Mouse (Mus musculus): Measurements from ENCODE around the gene Plbd2.
"Not testable (repeated sequence)": the region's sequence is repeated elsewhere in the genome, so short reads cannot be mapped to it uniquely, and the experiment has no call there.

Gene Plbd2

DNA sequence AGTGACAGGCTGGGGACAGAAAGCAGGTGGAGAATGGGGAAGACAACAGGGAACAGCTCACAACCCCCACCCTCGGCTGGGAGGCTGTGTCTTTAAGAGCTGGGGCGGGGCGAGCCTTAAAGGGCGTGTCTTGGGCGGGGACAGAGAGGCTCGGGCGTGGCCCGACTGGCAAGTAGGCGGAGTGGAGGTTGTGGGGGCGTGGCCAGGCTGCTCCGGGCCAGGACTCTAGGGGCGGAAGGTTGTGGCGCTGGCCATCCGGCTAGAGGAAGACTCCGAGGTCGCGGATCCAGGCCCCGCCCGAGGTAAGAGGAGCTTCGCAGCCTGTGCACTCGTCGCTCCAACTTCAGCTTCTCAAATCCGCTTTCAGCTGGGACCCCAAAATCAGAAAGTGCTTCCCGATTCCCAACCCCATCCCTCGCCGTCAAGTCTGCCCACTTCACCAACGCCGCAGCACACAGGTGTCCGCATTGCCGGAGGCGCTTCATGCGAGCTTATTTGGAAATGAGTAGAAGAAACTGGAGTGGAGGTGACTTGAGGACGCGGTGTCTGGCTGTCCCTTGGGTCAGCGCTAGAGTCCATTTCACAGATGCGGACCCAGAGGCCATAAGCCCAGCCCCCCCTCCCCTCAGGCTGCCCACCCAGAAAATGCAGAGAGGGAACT, 7.7 kb upstream of the Plbd2 start, which contains the start of gene Slc8b1:
Gene Slc8b1 (plus strand): TSS at position 187 of the 661 bp plus-strand sequence.
- peak; percentile 96 to 99 for DNase-seq

DNA sequence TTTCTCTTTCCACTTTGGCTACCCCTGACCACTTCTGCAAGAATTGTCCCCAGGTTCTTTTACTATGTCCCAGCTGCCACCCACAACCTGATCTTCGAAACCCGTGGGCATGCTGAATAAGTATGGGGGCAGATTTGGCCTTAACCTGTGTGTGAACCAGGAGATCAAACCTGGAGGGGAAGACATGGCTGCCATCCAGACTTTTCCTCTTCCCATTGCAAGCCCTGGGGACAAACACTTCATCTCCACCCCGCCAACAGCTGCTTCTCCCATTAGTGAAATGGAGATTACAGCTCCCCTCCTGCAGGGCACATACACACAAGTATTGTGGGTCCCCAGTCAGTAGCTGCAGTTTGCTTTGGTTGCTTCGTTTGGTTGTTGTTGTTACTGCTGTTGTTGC, 3.9 kb upstream of the Plbd2 start:
- no peak for DNase-seq

DNA sequence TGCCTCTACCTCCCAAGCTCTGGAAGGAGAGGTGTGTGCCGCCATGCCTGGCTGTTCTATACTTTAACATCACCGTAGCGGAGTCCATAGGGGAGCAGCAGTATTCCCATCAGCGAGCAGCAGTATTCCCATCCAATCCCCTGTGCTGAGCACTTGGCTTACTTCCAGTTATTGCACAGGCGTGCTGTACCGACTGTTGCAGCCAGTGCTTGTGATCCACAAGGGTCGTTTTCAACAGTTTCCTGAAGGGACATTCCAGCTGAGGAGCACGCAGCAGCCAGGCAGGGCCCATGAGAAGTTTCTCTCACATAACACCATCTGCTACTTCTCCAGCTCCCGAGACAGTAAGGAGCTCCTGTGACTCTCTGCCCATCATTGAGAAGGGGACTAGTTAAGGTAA, 3.1 kb upstream of the Plbd2 start:
- no peak for DNase-seq

DNA sequence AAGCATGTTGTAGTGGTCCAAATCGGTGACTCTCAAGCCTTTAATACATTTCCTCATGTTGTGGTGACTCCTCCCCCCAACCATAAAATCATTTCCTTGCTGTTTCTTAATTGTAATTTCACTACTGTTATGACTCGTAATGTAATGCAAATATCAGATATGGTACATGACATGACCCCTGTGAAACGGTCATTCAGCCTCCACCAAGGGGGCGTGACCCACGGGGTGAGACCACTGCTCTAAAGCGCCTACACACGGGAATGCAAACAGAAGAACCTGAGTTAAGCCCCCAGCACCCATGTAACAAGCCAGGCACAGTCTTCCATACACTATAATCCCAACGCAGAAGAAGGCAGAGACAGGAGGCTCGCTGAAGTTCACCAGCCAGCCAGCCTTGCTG, 2.4 kb upstream of the Plbd2 start:
- no peak for DNase-seq

DNA sequence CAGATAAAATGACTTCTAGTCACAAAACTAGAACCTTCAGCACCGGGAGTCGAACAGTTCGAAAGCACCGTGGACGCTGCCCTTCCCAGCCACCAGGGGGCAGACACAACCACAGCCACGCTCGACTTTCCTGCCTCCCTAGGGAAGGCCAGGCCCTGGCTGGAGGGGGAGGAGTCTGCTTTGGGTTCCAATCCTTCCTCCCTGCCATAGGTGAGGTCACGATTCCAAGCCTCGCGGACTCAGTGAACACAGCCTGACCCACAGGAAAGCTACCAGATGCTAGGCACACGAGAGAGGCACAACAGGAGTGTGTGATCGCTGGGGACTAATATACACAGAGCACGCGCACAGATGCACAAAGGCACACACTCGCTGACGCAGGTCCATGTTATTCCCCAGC, 1.9 kb upstream of the Plbd2 start:
- DNase-seq: peak; percentile 77 to 88

DNA sequence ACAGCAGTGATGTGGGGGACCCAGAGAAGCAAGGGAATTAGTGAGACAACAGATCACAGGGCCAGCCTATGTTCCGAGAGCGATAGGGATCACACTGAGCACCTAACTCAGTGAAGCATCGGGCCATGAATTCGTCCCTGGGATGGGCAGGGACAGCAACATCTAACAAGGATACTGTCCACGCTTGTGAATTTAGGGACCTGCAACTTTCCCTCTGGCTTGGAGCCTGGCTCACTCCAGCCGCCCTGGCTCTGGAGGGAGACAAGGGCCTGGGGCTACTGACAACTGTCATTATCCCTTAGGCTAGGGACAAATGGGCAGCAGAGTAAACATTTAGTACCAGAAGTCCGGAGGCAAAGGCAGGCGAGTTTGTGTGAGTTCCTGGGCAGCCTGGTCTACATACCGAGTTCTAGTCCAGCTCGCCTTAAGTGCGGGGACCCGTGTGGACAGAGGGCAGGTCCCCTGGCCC, 716 bp downstream of the Plbd2 start:
- no peak for DNase-seq

DNA sequence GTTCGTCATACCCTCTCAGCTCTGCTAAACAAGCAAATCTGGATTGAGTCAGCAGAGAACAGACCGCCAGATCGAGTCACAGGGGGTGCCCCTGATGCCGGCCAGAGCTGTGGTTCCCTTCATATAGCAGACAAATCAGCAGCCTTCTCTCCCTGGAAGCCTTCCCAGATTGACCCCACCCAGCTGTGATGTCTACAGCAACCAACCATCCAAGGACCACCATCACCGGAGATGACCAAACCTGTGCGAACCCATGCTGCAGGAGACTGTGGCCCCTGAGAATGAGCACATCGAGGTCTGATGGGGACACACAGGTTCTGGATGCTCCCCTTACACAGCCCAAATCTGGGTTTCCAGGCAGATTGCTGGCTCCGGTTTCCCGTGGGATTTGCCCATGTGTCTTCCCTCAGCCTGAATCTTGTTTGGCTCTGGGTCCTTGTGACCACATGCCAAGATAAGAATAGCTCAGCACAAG, 1.2 kb downstream of the Plbd2 start:
- DNase-seq: no peak

DNA sequence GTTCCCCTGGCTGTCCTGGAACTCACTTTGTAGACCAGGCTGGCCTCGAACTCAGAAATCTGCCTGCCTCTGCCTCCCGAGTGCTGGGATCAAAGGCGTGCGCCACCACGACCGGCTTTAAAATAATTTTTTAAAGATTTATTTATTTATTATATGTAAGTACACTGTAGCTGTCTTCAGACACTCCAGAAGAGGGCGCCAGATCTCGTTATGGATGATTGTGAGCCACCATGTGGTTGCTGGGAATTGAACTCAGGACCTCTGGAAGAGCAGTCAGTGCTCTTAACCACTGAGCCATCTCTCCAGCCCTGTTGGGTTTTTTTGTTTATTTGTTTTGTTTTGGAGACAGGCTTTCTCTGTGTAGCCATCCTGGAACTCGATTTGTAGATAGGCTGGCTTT, 2.8 kb downstream of the Plbd2 start:
- DNase-seq: not testable (repeated sequence)

DNA sequence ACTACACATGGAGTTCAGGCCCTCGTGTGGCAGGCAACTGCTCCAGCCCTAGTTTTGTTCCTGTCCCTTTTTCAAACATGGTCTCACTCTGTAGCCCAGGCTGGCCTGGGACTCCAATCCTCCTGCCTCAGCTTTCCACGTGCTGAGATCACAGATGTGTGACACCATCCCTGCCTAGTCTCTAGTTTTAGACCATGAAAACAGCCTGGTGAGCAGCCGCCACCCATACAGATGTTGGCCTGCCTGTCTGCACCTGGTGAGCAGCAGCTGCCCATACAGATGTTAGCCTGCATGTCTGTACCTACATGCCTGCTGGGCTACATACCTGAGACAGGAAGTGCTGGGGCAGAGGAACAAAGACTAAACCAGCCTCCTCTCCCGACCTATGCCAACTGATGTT, 4.2 kb downstream of the Plbd2 start:
- DNase-seq: no peak

DNA sequence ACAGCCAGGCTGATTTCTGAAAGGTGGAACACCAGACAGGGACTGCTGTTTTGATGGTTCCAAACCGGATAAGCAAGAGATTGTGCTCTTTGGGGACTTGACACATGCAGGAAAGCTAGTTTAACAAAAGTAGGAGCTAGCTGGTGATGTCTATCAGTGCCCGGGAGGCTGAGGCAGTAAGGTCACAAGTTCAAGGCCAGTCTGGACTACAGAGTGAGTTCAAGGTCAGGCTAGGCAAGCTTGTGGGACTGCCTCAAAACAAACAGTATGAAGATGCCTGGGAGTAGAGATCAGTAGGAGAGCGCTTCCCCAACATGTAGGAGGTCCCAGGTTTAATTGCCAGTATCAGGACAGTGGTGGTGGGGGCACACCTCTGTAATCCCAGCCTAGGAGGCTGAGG, 6.4 kb downstream of the Plbd2 start:
- DNase-seq: no peak

DNA sequence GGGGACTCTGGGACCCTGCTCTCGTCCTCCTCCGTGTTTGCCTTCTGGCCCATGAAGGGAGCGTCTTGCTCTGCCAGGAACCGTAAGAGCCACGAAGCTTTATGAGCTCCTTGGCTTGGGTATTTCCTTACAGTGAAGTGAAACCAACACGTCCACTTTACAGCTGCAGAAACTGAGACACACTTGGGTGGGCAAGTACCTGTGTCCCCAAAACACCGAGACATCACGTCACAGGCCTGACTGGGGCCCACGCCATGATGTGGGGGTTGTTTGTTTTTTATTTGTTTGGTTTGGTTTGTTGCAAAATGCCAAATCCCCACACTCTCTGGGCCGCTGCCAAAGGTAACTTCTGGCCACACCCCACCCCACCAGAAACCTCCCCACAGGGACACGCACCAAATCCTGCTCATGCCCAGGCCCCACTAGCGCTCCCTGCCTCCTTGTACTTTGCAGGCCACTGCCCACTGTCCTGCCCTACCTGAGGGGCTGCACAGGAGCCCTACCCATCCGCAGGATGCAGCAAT, 7.7 kb downstream of the Plbd2 start:
- no peak for DNase-seq

DNA sequence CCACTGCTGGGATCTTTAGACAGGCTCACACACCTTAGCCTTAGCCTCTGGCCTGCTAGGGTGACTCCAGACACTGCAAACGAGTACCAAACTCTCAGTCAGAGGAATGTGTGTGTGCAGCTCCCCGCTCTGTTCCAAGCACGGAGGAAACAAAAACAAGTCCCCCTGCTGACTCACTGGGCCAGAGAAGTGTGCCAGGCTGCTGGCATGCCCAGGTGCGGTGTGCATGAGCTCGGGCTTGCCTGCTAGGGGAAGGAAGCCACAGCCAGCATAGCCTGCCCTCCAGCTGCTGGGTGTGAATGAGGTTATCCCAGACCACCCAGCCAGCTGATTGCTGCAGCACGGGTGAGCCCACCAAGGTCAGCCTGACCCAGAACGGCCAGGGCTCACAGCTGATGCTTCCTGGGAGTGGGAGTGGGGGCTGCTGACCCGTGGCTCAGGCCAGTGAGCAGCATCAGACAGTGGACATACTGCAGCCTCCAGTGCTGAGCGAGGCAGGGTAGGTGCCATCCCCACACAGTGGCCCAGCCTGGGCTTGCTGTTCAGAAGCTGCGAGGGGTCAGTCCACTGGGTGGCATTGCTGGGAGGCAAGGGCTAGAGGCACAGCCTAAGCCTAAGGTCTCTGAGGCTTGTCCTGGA, 8.2 kb downstream of the Plbd2 start:
- DNase-seq: no peak

DNA sequence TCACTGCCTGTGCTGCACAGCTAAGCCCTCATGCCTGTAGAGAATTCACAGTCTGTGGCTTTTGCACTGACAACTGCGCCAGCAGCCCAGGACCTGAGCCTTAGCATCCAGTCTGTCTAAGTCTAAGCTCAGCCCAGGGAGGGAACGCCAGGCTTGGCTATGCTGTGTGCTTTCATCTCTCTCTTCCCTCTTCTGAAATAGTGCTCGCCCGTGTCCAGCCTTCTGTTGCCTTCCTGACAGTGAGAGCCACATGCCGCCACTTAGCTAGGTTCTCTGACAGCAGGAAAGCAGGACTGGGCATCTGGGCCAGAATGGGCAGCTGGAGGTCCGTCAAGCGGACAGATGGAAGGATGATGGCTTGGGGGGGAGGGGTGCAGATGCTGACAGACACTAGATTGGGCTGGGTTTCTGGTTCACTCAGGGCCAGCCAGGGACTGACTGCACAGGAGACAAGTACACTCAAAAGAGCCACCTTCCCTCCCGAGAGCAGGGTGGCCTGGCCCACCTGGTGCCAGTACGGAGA, 9.5 kb downstream of the Plbd2 start:
- no peak for DNase-seq

DNA sequence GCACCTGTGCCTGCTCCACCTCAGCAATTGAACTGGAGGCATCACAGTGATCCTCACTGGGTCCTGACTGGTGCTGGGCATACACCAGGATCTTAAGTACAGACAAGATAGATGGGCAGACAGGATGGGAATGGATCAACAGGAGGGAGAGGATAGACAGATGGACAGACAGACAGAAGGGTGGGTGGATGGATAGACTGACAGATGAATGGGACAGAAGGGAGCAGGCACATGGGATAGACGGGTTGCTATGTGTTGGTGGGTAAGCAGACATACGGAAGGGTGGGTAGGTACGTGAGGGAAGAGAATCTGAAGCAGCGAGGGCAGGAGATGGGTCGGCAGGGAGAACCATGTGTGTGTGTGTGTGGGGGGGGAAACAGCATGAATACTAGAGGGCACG, 10.0 kb downstream of the Plbd2 start:
- no peak for DNase-seq

DNA sequence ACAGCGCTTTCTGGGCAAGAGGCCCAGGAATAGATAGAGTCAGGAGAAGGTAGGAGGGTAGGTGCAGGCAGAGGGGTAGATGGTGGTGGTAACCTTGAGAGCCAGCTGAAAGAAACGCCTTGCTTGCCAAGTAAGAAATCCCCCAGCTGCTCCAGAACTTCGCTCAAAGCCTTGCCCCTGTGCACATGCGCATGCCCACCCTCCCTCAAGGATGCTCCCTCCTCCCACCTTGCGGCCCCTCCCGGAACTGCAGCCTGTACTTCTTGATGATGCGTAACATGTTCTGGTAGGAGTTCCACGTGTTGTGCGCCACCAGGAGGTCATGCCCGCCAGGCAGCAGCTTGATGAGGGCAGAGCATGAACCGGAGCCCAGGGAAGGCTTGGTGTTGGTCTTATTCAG, 11.0 kb downstream of the Plbd2 start:
- peak in 1 of 2 experiments; percentile 54 for DNase-seq

DNA sequence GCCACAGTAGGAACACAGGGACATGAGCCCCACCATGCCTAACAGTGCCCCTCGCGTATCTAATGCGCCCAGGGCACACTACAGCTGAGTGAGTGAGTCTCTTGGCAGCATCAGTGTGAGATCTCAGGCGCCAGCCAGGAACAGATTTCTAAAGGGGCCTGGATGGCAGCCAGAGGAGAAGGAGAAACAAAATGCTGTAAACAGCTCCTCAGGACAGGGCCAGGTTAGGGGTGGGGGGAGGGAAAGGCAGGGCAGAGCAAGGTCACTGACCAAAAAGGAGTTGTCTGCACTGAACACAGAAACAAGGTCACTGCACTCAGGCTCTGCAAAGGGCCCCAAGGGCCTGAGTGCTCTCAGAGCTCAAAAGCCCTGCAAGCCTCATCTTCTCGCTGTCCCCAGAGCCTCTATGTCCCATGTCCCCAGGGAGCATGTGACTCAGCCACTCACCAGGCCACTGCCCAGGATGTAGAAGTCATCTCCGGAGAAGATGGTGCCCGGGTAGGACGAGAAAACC, 12.7 kb downstream of the Plbd2 start:
- DNase-seq: peak; percentile 72 to 82

DNA sequence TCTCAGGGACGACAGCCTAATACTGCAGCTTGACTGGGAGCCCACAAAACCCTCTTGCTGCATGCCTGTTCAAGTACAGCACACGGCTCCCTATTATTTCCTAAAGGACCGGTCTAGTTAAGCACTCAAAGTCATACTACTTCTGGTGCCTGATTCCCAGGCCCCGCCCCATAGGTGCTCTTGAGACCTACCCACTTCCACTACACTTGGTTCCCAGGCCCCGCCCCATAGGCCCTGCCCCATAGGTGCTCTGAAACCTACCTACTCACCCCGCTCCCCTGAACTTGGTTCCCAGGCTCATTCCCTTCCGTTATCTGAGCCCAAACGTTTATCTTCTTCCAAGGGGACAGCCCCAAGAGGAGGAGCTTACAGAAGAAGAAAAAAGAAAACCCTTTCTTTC, 15.6 kb downstream of the Plbd2 start:
- no peak for DNase-seq

DNA sequence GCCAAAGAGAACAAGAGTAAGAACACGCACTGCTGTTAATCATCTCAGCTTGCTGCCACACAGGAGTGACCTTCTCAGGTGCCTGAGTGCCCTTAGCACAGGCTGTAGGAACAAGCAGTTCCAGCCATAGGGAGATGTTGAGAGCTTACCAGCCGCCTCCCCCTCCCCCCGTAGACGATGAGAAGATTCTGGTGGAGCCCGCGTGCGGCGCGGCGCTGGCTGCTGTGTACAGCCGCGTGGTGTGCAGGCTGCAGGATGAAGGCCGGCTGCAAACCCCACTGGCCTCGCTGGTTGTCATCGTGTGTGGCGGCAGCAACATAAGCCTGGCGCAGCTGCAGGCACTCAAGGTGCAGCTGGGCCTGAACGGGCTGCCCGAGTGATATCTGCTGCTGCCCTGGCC, 20.0 kb downstream of the Plbd2 start:
- no peak for DNase-seq

DNA sequence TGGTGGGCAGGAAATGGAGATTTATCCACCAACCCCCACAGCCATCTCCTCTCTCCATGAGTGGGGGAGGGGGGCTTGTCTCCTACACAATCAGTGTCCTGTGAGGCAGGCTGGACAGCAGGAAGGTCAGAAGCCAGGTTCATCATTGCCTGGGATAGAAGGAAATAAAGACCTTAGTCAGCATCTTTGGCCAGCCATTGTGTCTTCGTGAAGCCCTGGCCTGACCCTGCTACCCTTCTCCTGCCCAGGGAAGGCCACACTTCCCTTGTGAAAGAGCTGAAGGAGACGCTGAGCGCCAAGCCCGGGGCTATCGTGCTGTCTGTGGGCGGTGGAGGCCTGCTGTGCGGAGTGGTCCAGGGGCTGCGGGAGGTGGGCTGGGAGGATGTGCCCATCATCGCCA, 22.2 kb downstream of the Plbd2 start:
- DNase-seq: no peak

DNA sequence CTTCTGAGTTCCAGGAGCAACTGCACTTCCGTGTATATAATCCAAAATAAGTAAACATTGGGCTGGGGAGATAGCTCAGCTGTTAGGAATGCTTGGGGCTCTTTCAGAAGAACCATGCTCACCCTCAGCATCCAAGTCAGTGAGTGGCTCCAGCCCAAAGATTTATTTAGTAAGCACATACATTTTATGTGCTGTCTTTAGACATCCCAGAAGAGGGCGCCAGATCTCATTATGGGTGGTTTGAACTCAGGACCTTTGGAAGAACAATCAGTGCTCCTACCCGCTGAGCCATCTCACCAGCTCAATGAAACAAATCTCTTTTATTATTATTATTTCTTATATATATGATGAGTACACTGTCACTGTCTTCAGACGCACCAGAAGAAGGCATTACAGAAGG, 23.9 kb downstream of the Plbd2 start:
- no peak for DNase-seq

DNA sequence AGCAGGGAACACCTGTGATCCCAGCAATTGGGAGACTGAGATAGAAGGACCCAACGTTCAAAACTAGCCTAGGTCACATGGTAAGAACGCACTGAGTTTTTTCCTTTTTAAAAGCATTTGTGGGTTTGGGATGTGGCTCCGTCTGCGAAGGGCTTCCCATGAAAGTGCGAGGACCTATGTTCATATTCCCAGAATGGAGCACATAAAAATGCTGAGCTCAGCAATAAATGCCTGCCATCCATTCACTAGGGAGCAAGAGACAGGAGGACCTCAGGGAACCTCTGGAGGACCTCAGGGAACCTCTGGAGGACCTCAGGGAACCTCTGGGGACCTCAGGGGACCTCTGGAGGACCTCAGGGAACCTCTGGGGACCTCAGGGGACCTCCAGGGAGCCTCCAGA, 25.4 kb downstream of the Plbd2 start:
- no peak for DNase-seq

DNA sequence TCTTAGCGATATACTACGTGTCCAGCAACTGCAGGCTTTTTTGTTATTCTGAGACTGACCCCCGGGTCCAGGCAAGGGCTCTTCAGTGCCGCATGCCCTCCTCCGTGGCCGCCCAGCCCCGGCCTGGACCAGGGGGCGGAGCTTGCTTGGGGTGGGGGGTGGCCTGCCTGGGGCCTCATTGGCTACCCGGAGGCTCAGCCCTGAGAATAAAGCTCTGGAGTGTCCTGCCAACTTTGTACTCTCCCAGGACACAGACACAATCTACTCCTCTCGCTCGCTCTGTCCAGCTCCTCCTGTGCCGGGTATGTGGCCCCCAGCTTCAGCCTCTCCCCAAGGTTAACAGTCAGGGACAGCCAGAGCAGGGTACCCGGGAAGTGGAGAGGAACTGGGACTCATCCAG, 27.1 kb downstream of the Plbd2 start, which contains the start of gene Sds:
Gene Sds (plus strand): TSS at position 231 of the 400 bp plus-strand sequence.
- DNase-seq: no peak

DNA sequence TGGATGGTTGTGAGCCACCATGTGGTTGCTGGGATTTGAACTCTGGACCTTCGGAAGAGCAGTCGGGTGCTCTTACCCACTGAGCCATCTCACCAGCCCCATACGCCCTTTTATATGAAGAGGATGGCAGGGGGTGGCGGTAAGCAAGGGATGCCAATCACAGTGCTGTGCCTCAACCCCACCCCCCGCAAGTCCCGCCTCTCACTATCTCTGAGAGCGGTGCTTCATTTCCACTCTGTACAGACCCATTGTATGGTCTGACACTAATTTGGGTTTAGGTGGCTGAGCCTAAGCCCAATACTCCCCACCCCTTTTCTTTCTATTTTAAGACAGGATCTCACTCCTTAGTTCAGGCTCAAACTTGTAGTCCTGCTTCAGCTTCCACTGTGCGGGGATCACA, 27.6 kb downstream of the Plbd2 start:
- DNase-seq: no peak

DNA sequence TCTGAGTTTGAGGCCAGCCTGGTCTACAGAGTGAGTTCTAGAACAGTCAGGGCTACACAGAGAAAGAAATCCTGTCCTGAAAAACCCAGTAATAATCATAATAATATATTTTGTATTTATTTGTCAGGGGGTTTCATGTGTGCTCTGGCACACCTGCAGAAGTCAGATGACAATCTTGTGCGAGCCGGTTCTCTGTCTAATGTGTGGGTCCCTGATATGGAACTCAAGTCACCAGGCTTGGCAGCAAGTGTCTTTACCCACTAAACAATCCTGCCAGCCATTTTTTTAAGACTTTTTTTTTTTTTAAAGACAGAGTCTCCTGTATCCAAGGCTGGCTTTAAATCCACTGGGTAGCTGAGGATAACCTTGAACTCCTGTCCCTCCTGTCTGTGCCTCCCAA, 30.1 kb downstream of the Plbd2 start:
- no peak for DNase-seq
